Mouse (Mus musculus) myocyte (in vitro differentiated cells): ENCODE measurements around the gene Il2rb.

Experiments
- CEBPB ChIP-seq: IDR thresholded peaks from 2 replicates; pipeline ENCODE4 v1.6.1; 2011; ENCODE audit warnings: mild to moderate bottlenecking, moderate library complexity; ENCODE audit not compliant: poor library complexity, insufficient read depth, severe bottlenecking
- E2F4 ChIP-seq: IDR thresholded peaks from one replicate; pipeline ENCODE4 v1.6.1; 2011; ENCODE audit warnings: mild to moderate bottlenecking, control low read depth, moderate library complexity; ENCODE audit not compliant: insufficient read depth
- MYOG ChIP-seq, 3 experiments: IDR thresholded peaks; one replicate each; pipeline ENCODE4 v1.6.1; 2011; ENCODE audit warnings: control low read depth in 2 of 3, low read depth in 2 of 3, mild to moderate bottlenecking in 2 of 3; ENCODE audit not compliant: insufficient read length in 2 of 3, control insufficient read depth in 1 of 3, insufficient read depth in 1 of 3
- POLR2A ChIP-seq: IDR thresholded peaks from one replicate; pipeline ENCODE4 v1.6.1; 2011; ENCODE audit warnings: low read depth, mild to moderate bottlenecking, control low read depth, moderate library complexity; ENCODE audit not compliant: insufficient read length
- POLR2AphosphoS2 ChIP-seq: IDR thresholded peaks from one replicate; pipeline ENCODE4 v1.6.1; 2011; ENCODE audit warnings: low read depth, control low read depth; ENCODE audit not compliant: insufficient read length
- TCF12 ChIP-seq: IDR thresholded peaks from one replicate; pipeline ENCODE4 v1.6.1; 2011; ENCODE audit warnings: mild to moderate bottlenecking, control low read depth; ENCODE audit not compliant: poor library complexity, insufficient read depth, severe bottlenecking

GRCm38 (mm10) chr15:78493401-78494010, 1.6 kb downstream of the Il2rb start:
- no peak for TF ChIP-seq E2F4
- no peak for TF ChIP-seq CEBPB
- no peak for TF ChIP-seq MYOG (IDR thresholded peaks at IDR 0.05; ENCODE audit: control insufficient read depth in 1 of 3, insufficient read depth in 1 of 3, insufficient read length in 2 of 3, low read depth in 2 of 3)
- TF ChIP-seq TCF12: no peak
- TF ChIP-seq POLR2A: peak; percentile 21
- no peak for TF ChIP-seq POLR2AphosphoS2
